Mouse (Mus musculus): ENCODE data around the gene Prdx1. TPM values are rescaled to one million over a fixed set of nuclear protein-coding genes. Genes with fewer than 3 reads are reported as not detected.
A peak's percentile ranks its signal among the peaks of the same experiment; 100 is the strongest.

Prdx1 gene
- polyA plus RNA-seq, 1 experiment: 2,187 TPM

DNA sequence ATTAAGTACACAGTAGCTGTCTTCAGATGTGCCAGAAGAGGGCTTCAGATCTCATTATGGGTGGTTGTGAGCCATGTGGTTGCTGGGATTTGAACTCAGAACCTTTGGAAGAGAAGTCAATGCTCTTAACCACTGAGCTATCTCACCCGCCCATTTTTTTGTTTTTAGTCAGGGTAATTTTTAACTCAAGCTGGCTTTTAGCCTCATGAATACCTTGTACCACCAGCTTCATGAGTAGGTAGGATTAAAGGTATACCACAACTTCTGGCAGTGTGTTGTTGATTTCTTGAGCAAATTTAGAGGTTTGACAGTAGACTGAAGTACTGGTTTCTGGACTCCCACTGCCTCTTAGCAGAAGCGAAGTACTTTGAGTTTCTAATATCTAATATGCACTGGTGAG, 6.8 kb downstream of the Prdx1 start:
- no peak overlapping the region for H3K9ac ChIP-seq (ENCODE audit: low read depth, poor library complexity, severe bottlenecking)
- H3K4me3 ChIP-seq (ENCODE audit: low read depth, low read length): no peak overlapping the region
- H3K27me3 ChIP-seq (ENCODE audit: control insufficient read depth, insufficient read depth, low read length, poor library complexity, severe bottlenecking): no peaks in the 10 kb centered on the region
- H3K36me3 ChIP-seq (ENCODE audit: control insufficient read depth, insufficient read depth, low read length, poor library complexity, severe bottlenecking): peaks cover 95% of the 10 kb centered on the region
- TF ChIP-seq EP300 (IDR thresholded peaks at IDR 0.05; ENCODE audit: insufficient read depth, low read depth, low read length) (no peak), POLR2A (IDR thresholded peaks at IDR 0.05; ENCODE audit: insufficient read depth, low read length) (no peak), CTCF (IDR thresholded peaks at IDR 0.05; ENCODE audit: low read depth, low read length) (no peak)
- no peak overlapping the region for H3K27ac ChIP-seq (ENCODE audit: insufficient read depth, low read length)
- no peaks in the 10 kb centered on the region for H3K9me3 ChIP-seq (replicated peaks; ENCODE audit: control insufficient read depth, insufficient read depth, low read length, poor library complexity, severe bottlenecking)
- no peaks in the 10 kb centered on the region for H3K4me1 ChIP-seq (ENCODE audit: control insufficient read depth, insufficient read depth, low read length)

DNA sequence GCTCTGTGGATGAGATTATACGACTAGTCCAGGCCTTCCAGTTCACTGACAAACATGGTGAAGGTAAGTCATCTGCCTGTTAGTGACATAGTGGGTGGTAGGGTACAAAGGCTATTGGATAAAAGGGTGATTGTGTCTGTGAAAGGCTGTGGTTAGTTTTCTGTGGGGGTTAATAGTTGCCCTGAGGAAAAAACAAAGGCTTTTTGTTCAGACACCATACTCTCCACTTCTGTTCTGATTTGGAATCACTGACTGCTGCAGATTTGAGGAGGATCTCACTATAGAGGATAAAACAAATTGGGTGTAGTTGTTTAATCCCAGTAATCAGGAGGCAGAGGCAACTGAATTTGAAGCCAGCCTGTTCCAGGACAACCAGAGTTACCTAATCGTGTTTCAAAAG, 8.4 kb downstream of the Prdx1 start:
- H3K36me3 ChIP-seq (ENCODE audit: control insufficient read depth, insufficient read depth, low read length, poor library complexity, severe bottlenecking): peaks cover 97% of the 10 kb centered on the region
- no peaks in the 10 kb centered on the region for H3K27me3 ChIP-seq (ENCODE audit: control insufficient read depth, insufficient read depth, low read length, poor library complexity, severe bottlenecking)
- H3K4me3 ChIP-seq (ENCODE audit: low read depth, low read length): no peak overlapping the region
- no peak for TF ChIP-seq EP300 (IDR thresholded peaks at IDR 0.05; ENCODE audit: insufficient read depth, low read depth, low read length)
- no peak for TF ChIP-seq CTCF (IDR thresholded peaks at IDR 0.05; ENCODE audit: low read depth, low read length)
- no peak for TF ChIP-seq POLR2A (IDR thresholded peaks at IDR 0.05; ENCODE audit: insufficient read depth, low read length)
- 0 out of 2 replicates have a peak overlapping the region, but pooled peaks have one; percentile 16 for H3K27ac ChIP-seq (ENCODE audit: insufficient read depth, low read length)
- H3K9me3 ChIP-seq (replicated peaks; ENCODE audit: control insufficient read depth, insufficient read depth, low read length, poor library complexity, severe bottlenecking): no peaks in the 10 kb centered on the region
- H3K9ac ChIP-seq (ENCODE audit: low read depth, poor library complexity, severe bottlenecking): no peak overlapping the region
- no peaks in the 10 kb centered on the region for H3K4me1 ChIP-seq (ENCODE audit: control insufficient read depth, insufficient read depth, low read length)

DNA sequence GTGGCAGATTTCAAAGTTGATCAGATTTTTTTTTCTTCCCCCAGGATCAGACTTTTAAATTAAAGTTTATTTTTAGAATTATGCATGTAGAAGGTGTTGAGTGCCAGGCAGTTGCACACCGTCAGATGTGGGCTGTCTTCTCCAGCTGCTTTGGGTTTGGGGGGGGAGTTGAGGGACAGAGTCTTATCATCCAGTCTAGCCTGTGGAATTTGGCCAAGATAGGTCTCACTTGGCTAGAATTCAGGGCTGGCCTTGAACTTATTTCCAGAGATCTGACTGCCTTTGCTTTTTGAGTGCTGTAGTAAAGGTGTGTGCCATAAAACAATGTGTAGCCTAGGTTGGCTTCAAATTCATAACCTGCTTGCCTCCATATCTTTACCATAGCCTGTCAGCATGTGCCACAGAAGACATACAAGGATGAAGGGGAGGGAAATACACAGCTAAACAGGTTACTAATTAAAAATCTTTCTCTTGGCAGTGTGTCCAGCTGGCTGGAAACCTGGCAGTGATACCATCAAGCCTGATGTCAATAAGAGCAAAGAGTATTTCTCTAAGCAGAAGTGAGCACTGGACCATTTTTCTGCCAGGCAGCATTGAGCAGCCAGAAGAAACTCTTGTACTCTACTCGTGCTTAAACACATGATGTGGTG, 13.5 kb downstream of the Prdx1 start:
- Histone ChIP-seq H3K9me3 (replicated peaks; ENCODE audit: control insufficient read depth, insufficient read depth, low read length, poor library complexity, severe bottlenecking) (no peaks in the 10 kb centered on the region), H3K9ac (ENCODE audit: low read depth, poor library complexity, severe bottlenecking) (no peak overlapping the region), H3K27me3 (ENCODE audit: control insufficient read depth, insufficient read depth, low read length, poor library complexity, severe bottlenecking) (no peaks in the 10 kb centered on the region), H3K4me1 (ENCODE audit: control insufficient read depth, insufficient read depth, low read length) (no peaks in the 10 kb centered on the region), H3K36me3 (ENCODE audit: control insufficient read depth, insufficient read depth, low read length, poor library complexity, severe bottlenecking) (peaks cover 74% of the 10 kb centered on the region), H3K4me3 (ENCODE audit: low read depth, low read length) (no peak overlapping the region), H3K27ac (ENCODE audit: insufficient read depth, low read length) (no peak overlapping the region)
- TF ChIP-seq POLR2A (IDR thresholded peaks at IDR 0.05; ENCODE audit: insufficient read depth, low read length) (no peak), CTCF (IDR thresholded peaks at IDR 0.05; ENCODE audit: low read depth, low read length) (no peak), EP300 (IDR thresholded peaks at IDR 0.05; ENCODE audit: insufficient read depth, low read depth, low read length) (no peak)

- no peak overlapping the region for H3K9ac ChIP-seq (ENCODE audit: low read depth, poor library complexity, severe bottlenecking)
- TF ChIP-seq POLR2A (IDR thresholded peaks at IDR 0.05; ENCODE audit: insufficient read depth, low read length) (no peak), CTCF (IDR thresholded peaks at IDR 0.05; ENCODE audit: low read depth, low read length) (no peak), EP300 (IDR thresholded peaks at IDR 0.05; ENCODE audit: insufficient read depth, low read depth, low read length) (no peak)
- no peaks in the 10 kb centered on the region for H3K9me3 ChIP-seq (replicated peaks; ENCODE audit: control insufficient read depth, insufficient read depth, low read length, poor library complexity, severe bottlenecking)
- H3K4me1 ChIP-seq (ENCODE audit: control insufficient read depth, insufficient read depth, low read length): no peaks in the 10 kb centered on the region
- H3K27me3 ChIP-seq (ENCODE audit: control insufficient read depth, insufficient read depth, low read length, poor library complexity, severe bottlenecking): no peaks in the 10 kb centered on the region
- no peak overlapping the region for H3K4me3 ChIP-seq (ENCODE audit: low read depth, low read length)
- peaks cover 60% of the 10 kb centered on the region for H3K36me3 ChIP-seq (ENCODE audit: control insufficient read depth, insufficient read depth, low read length, poor library complexity, severe bottlenecking)
- H3K27ac ChIP-seq (ENCODE audit: insufficient read depth, low read length): peak overlapping the region; percentile 52
Observed at GRCm38 (mm10) chr4:116700964-116701363, 15.6 kb downstream of the Prdx1 start.

DNA sequence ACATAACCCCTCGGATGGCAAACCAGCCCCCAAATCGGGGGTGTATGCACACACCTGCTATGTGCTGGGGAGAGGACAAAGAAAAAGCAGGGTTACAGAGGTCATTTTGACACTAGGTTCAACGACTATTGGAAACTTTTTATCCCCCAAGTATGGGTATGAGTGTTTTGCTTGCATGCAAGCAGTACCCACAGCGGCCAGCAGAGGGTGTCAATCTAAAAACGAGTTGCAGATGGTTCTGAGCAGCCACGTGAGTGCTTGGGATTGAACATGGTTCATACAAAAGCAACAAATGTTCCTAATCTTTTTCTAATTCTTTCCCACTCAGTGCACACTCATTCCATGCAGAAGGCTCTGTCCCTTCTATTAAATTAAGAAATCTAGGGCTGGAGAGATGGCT, 18.5 kb downstream of the Prdx1 start:
- Histone ChIP-seq H3K4me3 (ENCODE audit: low read depth, low read length) (no peak overlapping the region), H3K27me3 (ENCODE audit: control insufficient read depth, insufficient read depth, low read length, poor library complexity, severe bottlenecking) (no peaks in the 10 kb centered on the region), H3K4me1 (ENCODE audit: control insufficient read depth, insufficient read depth, low read length) (peaks cover 3% of the 10 kb centered on the region), H3K36me3 (ENCODE audit: control insufficient read depth, insufficient read depth, low read length, poor library complexity, severe bottlenecking) (peaks cover 33% of the 10 kb centered on the region), H3K27ac (ENCODE audit: insufficient read depth, low read length) (peak overlapping the region; percentile 15; the same call in 1 of the 2 replicates), H3K9ac (ENCODE audit: low read depth, poor library complexity, severe bottlenecking) (no peak overlapping the region), H3K9me3 (replicated peaks; ENCODE audit: control insufficient read depth, insufficient read depth, low read length, poor library complexity, severe bottlenecking) (no peaks in the 10 kb centered on the region)
- TF ChIP-seq CTCF (IDR thresholded peaks at IDR 0.05; ENCODE audit: low read depth, low read length) (peak; percentile 62), EP300 (IDR thresholded peaks at IDR 0.05; ENCODE audit: insufficient read depth, low read depth, low read length) (no peak)

- TF ChIP-seq CTCF (IDR thresholded peaks at IDR 0.05; ENCODE audit: low read depth, low read length) (no peak), EP300 (IDR thresholded peaks at IDR 0.05; ENCODE audit: insufficient read depth, low read depth, low read length) (no peak), POLR2A (IDR thresholded peaks at IDR 0.05; ENCODE audit: insufficient read depth, low read length) (no peak)
- H3K9me3 ChIP-seq (replicated peaks; ENCODE audit: control insufficient read depth, insufficient read depth, low read length, poor library complexity, severe bottlenecking): no peaks in the 10 kb centered on the region
- H3K4me1 ChIP-seq (ENCODE audit: control insufficient read depth, insufficient read depth, low read length): peaks cover 3% of the 10 kb centered on the region
- no peak overlapping the region; the same call in 1 of the 2 replicates for H3K27ac ChIP-seq (ENCODE audit: insufficient read depth, low read length)
- H3K27me3 ChIP-seq (ENCODE audit: control insufficient read depth, insufficient read depth, low read length, poor library complexity, severe bottlenecking): no peaks in the 10 kb centered on the region
- peaks cover 9% of the 10 kb centered on the region for H3K36me3 ChIP-seq (ENCODE audit: control insufficient read depth, insufficient read depth, low read length, poor library complexity, severe bottlenecking)
- H3K4me3 ChIP-seq (ENCODE audit: low read depth, low read length): peak overlapping the region; percentile 93
- H3K9ac ChIP-seq (ENCODE audit: low read depth, poor library complexity, severe bottlenecking): peak overlapping the region; percentile 50
Observed at GRCm38 (mm10) chr4:116707666-116708065, 22.3 kb downstream of the Prdx1 start.

All from ES-Bruce4 (cell line).